Mouse (Mus musculus) CH12.LX (cell line): ENCODE measurements around the gene Kif19a. TPM values are rescaled to one million over a fixed set of nuclear protein-coding genes. Genes with fewer than 3 reads are reported as not detected.

Source experiments
- DNase-seq: peaks from one replicate; pipeline ENCODE4 v3.0.0-alpha.2; 2013; ENCODE audit errors: extremely low read depth
- H3K27ac ChIP-seq: 2 replicates; pipeline ENCODE4 v1.5.1; 2012; ENCODE audit warnings: low read depth, mild to moderate bottlenecking, control low read depth, moderate library complexity; ENCODE audit not compliant: insufficient read depth
- H3K27me3 ChIP-seq: replicated peaks from 2 replicates; pipeline ENCODE3; 2012; ENCODE audit warnings: inconsistent platforms
- H3K36me3 ChIP-seq, 2 experiments: replicated peaks in 1 of 2; 2 replicates each; pipeline versions ENCODE3 to v1.6.1; 2012; ENCODE audit warnings: inconsistent platforms in 1 of 2, low read length in 1 of 2, mild to moderate bottlenecking in 1 of 2, mixed read lengths in 1 of 2, moderate library complexity in 1 of 2; ENCODE audit not compliant: control insufficient read depth in 1 of 2, insufficient read depth in 1 of 2
- H3K4me1 ChIP-seq, 2 experiments: 2 replicates each; pipeline ENCODE4 v1.6.1; 2012; ENCODE audit warnings: inconsistent platforms in 1 of 2, moderate library complexity in 1 of 2; ENCODE audit not compliant: insufficient read depth in 2 of 2, control insufficient read depth in 1 of 2
- H3K4me2 ChIP-seq: 2 replicates; pipeline ENCODE4 v1.6.1; 2012; ENCODE audit warnings: low read depth, mild to moderate bottlenecking, control low read depth; ENCODE audit not compliant: poor library complexity, insufficient read depth, severe bottlenecking
- H3K4me3 ChIP-seq, 3 experiments: fragments of 150-350 bp in 1 of 3; sonication (generic) in 1 of 3; replicated peaks in 1 of 3; 2 replicates each; pipeline versions ENCODE3 to v1.5.1; 2011 to 2012; ENCODE audit warnings: low read depth in 2 of 3, low read length in 2 of 3, mild to moderate bottlenecking in 2 of 3, moderate library complexity in 2 of 3, control low read depth in 1 of 3, improper control_type of control experiment in 1 of 3, inconsistent platforms in 1 of 3, mixed read lengths in 1 of 3; ENCODE audit not compliant: poor library complexity in 1 of 3
- H3K79me2 ChIP-seq: replicated peaks from 2 replicates; pipeline ENCODE4 v1.6.1; 2012; ENCODE audit warnings: mild to moderate bottlenecking, moderate library complexity; ENCODE audit not compliant: control insufficient read depth, poor library complexity, insufficient read depth, severe bottlenecking; ENCODE audit errors: extremely low read depth
- H3K9ac ChIP-seq: 2 replicates; pipeline ENCODE4 v1.6.1; 2012; ENCODE audit warnings: low read depth, mild to moderate bottlenecking, control low read depth, moderate library complexity; ENCODE audit not compliant: insufficient read depth
- H3K9me3 ChIP-seq: replicated peaks from 2 replicates; pipeline ENCODE3; 2012; ENCODE audit warnings: low read length, inconsistent platforms, mixed read lengths
- CHD1 ChIP-seq: IDR thresholded peaks from 2 replicates; pipeline ENCODE4 v1.6.1; 2012; ENCODE audit warnings: low read depth, low read length, improper control_type of control experiment, inconsistent platforms
- ELF1 ChIP-seq: IDR thresholded peaks from 2 replicates; pipeline ENCODE4 v1.6.1; 2014; ENCODE audit warnings: low read depth, mild to moderate bottlenecking, inconsistent platforms, low read length, improper control_type of control experiment
- GABPA ChIP-seq: IDR thresholded peaks from 2 replicates; pipeline ENCODE4 v1.6.1; 2012; ENCODE audit warnings: low read depth, low read length, improper control_type of control experiment, inconsistent platforms; ENCODE audit not compliant: insufficient replicate concordance
- IRF4 ChIP-seq: IDR thresholded peaks from 2 replicates; pipeline ENCODE4 v1.6.1; 2014; ENCODE audit warnings: low read depth, mild to moderate bottlenecking, inconsistent platforms, low read length, improper control_type of control experiment
- JUND ChIP-seq: conservative IDR thresholded peaks from 2 replicates; pipeline ENCODE4 v1.6.1; 2011; ENCODE audit warnings: low read depth, low read length, improper control_type of control experiment
- MAZ ChIP-seq: IDR thresholded peaks from 2 replicates; pipeline ENCODE4 v1.6.1; 2012; ENCODE audit warnings: low read depth, mild to moderate bottlenecking, inconsistent platforms, low read length, improper control_type of control experiment, moderate library complexity
- PAX5 ChIP-seq: IDR thresholded peaks from 2 replicates; pipeline ENCODE4 v1.6.1; 2012; ENCODE audit warnings: low read length, inconsistent platforms, mixed read lengths
- POLR2AphosphoS2 ChIP-seq: IDR thresholded peaks from 2 replicates; pipeline ENCODE4 v1.6.1; 2011; ENCODE audit warnings: low read depth, low read length, improper control_type of control experiment
- RAD21 ChIP-seq: IDR thresholded peaks from 2 replicates; pipeline ENCODE4 v1.6.1; 2011; ENCODE audit warnings: low read depth, mild to moderate bottlenecking, low read length, improper control_type of control experiment, moderate library complexity
- RCOR1 ChIP-seq: conservative IDR thresholded peaks from 2 replicates; pipeline ENCODE4 v1.6.1; 2012; ENCODE audit warnings: low read depth, mild to moderate bottlenecking, inconsistent platforms, low read length, improper control_type of control experiment
- TBP ChIP-seq: conservative IDR thresholded peaks from 2 replicates; pipeline ENCODE4 v1.6.1; 2011; ENCODE audit warnings: low read depth, low read length, improper control_type of control experiment
- TCF12 ChIP-seq: IDR thresholded peaks from 2 replicates; pipeline ENCODE4 v1.6.1; 2014; ENCODE audit warnings: low read depth, mild to moderate bottlenecking, inconsistent platforms, low read length, improper control_type of control experiment
- UBTF ChIP-seq: IDR thresholded peaks from 2 replicates; pipeline ENCODE4 v1.6.1; 2012; ENCODE audit warnings: low read depth, mild to moderate bottlenecking, inconsistent platforms, low read length, improper control_type of control experiment, moderate library complexity
- USF2 ChIP-seq: conservative IDR thresholded peaks from 2 replicates; pipeline ENCODE4 v1.6.1; 2011; ENCODE audit warnings: low read depth, low read length, improper control_type of control experiment
- dilution Hi-C: fragments of 300-500 bp; cut with MboI; formaldehyde crosslinking; loops from 2 replicates; pipeline ENCODE4 v1.14.3; 2020; ENCODE audit warnings: low sequenced_read_pairs; ENCODE audit not compliant: extremely low pct_unique_long_range_greater_than_20kb, extremely low pct_ligation_motif_present
- in situ Hi-C: fragments of 300-500 bp; cut with MboI; formaldehyde crosslinking; loops from 3 replicates; pipeline ENCODE4 v1.14.3; 2019; ENCODE audit warnings: low sequenced_read_pairs, low pct_ligation_motif_present, low pct_unique_long_range_greater_than_20kb, mixed read lengths
- polyA plus RNA-seq: library from polyadenylated mRNA; unstranded; fragments of >175 nt; gene quantifications from 2 replicates; pipeline ENCODE4 v1.2.1, GENCODE M21; 2012; ENCODE audit warnings: low read depth; ENCODE audit not compliant: insufficient read length
- total RNA-seq, 2 experiments: library from RNA; depleted of rRNA; stranded (reverse); fragments of 300-350 nt in 1 of 2; fragments of >200 nt in 1 of 2; gene quantifications; 2 replicates each; pipeline ENCODE4 v1.2.3; 2012 to 2014

The Kif19a gene
- total and polyA plus RNA-seq, 3 experiments, result 1.4 to 8.2 (median 1.9) TPM

DNA sequence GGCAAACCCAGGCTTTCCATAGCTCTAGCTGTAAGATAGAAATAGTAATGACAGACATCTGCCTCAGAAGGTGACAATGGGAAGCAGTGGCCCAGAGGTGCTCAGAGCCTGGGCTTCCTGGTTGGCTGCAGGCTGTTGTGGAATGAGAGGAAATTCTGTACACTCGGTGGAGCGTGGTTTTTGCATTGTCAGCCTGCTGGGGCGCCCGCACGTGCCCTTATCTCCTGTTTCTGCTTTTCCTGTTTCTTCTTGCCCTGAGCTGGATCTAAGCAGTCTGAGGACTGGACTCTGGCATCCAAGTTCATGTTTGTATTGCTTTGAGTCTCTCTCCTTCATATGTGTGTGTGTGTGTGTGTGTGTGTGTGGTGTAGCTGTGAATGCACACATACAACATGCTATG, 61.5 kb downstream of the Kif19a start:
- no peak overlapping the region for H3K4me2 ChIP-seq
- H3K36me3 ChIP-seq, result no peaks in the 10 kb centered on the region
- DNase-seq, result no peak
- dilution Hi-C loops (no loop called here), in situ Hi-C loops (no loop called here)
- no peaks in the 10 kb centered on the region for H3K9me3 ChIP-seq
- TF ChIP-seq GABPA (no peak), RCOR1 (no peak), IRF4 (no peak), TBP (no peak), RAD21 (no peak)
- no peak overlapping the region for H3K27ac ChIP-seq
- no peaks in the 10 kb centered on the region for H3K79me2 ChIP-seq
- no peak overlapping the region for H3K9ac ChIP-seq
- H3K4me1 ChIP-seq, result peaks cover 0 to 32% of the 10 kb centered on the region in 2 experiments; a peak in 2 of 4 replicates
- peaks cover 14% of the 10 kb centered on the region for H3K27me3 ChIP-seq
- H3K4me3 ChIP-seq, result no peak overlapping the region

DNA sequence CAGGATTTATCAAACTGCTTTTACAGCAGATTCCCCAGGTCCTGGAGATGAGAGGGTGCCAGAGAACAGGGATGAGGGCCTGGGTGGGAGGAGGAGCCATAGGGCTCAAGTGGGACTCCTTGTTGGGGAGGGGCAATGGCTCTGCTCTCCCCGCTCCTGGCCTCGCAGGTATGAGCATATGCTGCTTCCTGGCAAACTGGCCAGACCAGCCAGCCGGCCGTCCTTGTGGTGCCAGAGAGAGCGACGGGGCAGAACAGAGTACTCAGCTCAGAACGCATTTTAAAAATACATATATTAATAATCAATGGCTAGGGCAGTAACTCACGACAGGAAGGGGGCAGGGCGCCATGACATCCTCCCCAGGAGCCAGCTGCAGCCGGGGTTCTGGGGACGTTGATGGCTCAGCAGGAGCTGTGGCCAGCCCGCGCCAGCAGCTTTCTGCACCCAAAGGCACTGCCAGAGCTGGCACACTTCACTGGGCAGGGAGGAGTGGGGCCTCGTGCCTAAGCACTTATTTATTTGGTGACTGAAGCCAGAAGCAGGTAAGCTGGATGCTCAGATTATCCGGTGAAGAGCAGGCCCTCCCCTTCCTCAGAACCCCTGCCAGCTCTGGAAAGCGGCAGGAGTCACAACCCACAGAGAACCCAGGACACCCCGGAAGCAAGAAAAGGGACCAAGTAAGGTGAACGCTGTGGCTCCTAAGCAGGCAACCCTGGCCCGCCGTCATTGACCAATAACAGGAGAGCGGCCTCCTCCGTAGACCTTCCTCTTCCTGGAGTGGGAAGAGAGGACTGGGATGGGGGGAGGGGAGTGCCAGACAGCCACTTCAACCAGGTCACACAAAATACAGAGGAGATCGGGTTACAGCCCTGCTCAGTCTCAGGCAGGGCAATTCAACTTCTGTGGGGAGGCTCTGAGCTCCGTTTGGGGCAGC, 64.6 kb downstream of the Kif19a start:
- Histone ChIP-seq H3K4me2 (no peak overlapping the region), H3K4me1 (peaks cover 0 to 18% of the 10 kb centered on the region in 2 experiments; a peak in 2 of 4 replicates), H3K27me3 (peaks cover 7% of the 10 kb centered on the region), H3K9me3 (no peaks in the 10 kb centered on the region), H3K36me3 (no peaks in the 10 kb centered on the region), H3K4me3 (no peak overlapping the region), H3K27ac (no peak overlapping the region), H3K9ac (no peak overlapping the region), H3K79me2 (no peaks in the 10 kb centered on the region)
- dilution Hi-C loops (no loop called here), in situ Hi-C loops (no loop called here)
- DNase-seq, result no peak
- TF ChIP-seq TBP (no peak), CHD1 (no peak), MAZ (no peak), POLR2AphosphoS2 (no peak), PAX5 (no peak), TCF12 (no peak), RCOR1 (no peak), ELF1 (no peak), RAD21 (no peak), USF2 (no peak), UBTF (no peak), JUND (no peak)
